Mouse (Mus musculus): ENCODE results near the gene Myo5a.

DNA sequence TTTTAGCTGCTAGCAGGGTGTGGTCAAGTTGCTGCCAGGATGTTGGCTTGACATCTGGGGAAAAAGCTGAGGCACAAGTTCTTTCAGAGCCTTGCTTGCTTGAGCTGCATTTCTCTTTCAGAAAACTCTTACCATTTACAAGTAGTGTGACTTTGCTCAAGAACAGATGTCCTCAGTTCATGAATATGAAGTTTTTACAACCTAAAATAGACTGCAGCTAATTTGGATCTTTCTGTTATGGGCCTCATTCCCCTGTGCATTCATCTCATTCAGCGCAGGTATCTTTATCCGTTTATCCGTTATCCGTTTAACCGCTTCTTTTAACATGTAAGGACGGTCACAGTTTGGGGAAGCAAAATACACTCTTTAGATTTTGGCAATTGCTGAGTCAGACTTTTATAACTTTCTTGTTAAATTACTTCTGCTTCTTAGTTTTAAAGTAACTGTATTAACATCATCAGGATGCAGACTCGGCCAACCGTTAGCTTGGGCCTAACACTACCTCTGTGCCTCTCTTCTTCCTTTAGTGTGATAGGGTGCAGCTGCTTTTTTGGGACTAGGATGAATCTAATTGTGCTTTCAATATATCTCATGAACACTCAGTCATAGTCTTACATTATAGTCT lies 29.5 kb downstream of the Myo5a start:
- TF ChIP-seq POLR2A (IDR thresholded peaks at IDR 0.05; ENCODE audit: low read depth, low read length): no peak
- TF ChIP-seq CTCF (IDR thresholded peaks at IDR 0.05; ENCODE audit: extremely low read depth, insufficient read depth, insufficient read length, insufficient replicate concordance): no peak

Measured in spleen, adult 2 months (tissue).